Mouse (Mus musculus) heart, adult 9 months (tissue): ENCODE data around the gene Olfr502.
"Not testable (repeated sequence)": the region's sequence is repeated elsewhere in the genome, so short reads cannot be mapped to it uniquely, and the experiment has no call there.

Source experiments
- DNase-seq, 2 experiments: peaks; one replicate each; pipeline ENCODE4 v3.0.0; 2022; ENCODE audit warnings: low spot score in 2 of 2

The Olfr502 gene

DNA sequence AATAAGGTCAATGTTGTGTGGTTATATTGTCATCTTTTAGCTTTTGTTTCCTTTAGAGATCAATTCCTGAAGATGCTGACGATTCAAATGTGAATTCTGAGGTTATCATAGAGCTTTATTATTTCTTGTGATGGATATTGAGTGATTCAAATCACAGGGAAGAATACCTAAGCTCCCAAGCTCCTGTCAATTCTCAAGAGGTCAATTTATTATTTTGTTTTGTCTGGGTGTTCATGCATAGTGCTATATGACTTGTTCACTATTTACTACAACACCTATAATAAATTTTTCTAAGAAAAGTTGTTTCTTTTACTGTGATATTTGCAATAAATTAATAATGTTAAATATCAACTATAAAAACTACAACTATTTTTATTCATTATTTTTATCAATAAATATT is at the start of gene Olfr502:
Gene Olfr502, minus strand, starts transcription at position 101 of the 400 bp plus-strand sequence.
- DNase-seq, result no peak

- no peak for DNase-seq
Measured at GRCm38 (mm10) chr7:108565693-108566092, 40.8 kb upstream of the Olfr502 start, which contains the start of gene Olfr504. Gene Olfr504, minus strand, starts transcription at chr7:108565793.

DNA sequence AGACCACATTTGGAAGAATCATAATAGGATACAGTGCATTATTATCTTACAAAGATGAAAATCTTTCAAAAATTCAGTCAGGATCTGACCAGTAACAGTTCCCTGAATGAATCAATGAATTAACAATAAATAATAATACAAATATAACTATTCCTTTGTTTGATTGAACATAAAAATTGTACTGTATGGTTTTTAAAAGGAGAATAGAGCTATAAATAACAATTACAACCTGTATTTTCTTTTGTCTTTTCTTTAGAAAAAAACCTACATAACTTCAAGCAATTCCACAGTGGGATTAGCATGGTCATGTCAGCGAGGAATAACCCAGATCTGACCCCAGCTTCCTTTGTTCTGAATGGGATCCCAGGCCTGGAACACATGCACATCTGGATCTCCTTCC is 19.4 kb upstream of the Olfr502 start, which contains the start of gene Olfr503:
Gene Olfr503, plus strand, starts transcription at position 301 of the 400 bp plus-strand sequence.
- not testable (repeated sequence) for DNase-seq

GRCm38 (mm10) chr7:108542416-108542815 is 17.6 kb upstream of the Olfr502 start:
- no peak for DNase-seq
